Mouse (Mus musculus) neural tube, embryonic 13.5 days (tissue): ENCODE data around the gene Gm10300. TPM values are rescaled to one million over a fixed set of nuclear protein-coding genes. Genes with fewer than 3 reads are reported as not detected.

Experiments
- ATAC-seq: fragments of 200-750 bp; cut with Nextera tagmentation; 2 replicates; pipeline ENCODE4 v1.8.0; 2017; ENCODE audit warnings: low read depth, mild to moderate bottlenecking, moderate TSS enrichment, moderate library complexity
- H3K27ac ChIP-seq: fragments of 300-500 bp; sonication (generic); replicated peaks from 2 replicates; pipeline ENCODE4 v1.5.1; 2015; ENCODE audit warnings: moderate library complexity, mild to moderate bottlenecking, inconsistent platforms
- H3K27me3 ChIP-seq: fragments of 300-500 bp; sonication (generic); 2 replicates; pipeline ENCODE4 v1.6.1; 2015; ENCODE audit warnings: mild to moderate bottlenecking, inconsistent platforms
- H3K36me3 ChIP-seq: fragments of 300-500 bp; sonication (generic); 2 replicates; pipeline ENCODE4 v1.6.1; 2015; ENCODE audit warnings: mild to moderate bottlenecking, inconsistent platforms
- H3K4me1 ChIP-seq: fragments of 300-500 bp; sonication (generic); replicated peaks from 2 replicates; pipeline ENCODE4 v1.6.1; 2015; ENCODE audit warnings: inconsistent platforms
- H3K4me2 ChIP-seq: fragments of 300-500 bp; sonication (generic); 2 replicates; pipeline ENCODE4 v1.6.1; 2015; ENCODE audit warnings: inconsistent platforms, mild to moderate bottlenecking, moderate library complexity
- H3K4me3 ChIP-seq: fragments of 300-500 bp; sonication (generic); 2 replicates; pipeline ENCODE4 v1.5.1; 2015; ENCODE audit warnings: mild to moderate bottlenecking, inconsistent platforms
- H3K9ac ChIP-seq: fragments of 300-500 bp; sonication (generic); 2 replicates; pipeline ENCODE4 v1.6.1; 2015; ENCODE audit warnings: moderate library complexity, mild to moderate bottlenecking, inconsistent platforms
- H3K9me3 ChIP-seq: fragments of 300-500 bp; sonication (generic); 2 replicates; pipeline ENCODE4 v1.6.1; 2016; ENCODE audit warnings: inconsistent platforms
- WGBS: fragments of 180-500 bp; shearing (Covaris S2); methylation state at CpG from one replicate; pipeline ENCODE4 v1.1.7; 2015; 5-methylcytosine and 5-hydroxymethylcytosine counted together
- polyA plus RNA-seq: library from polyadenylated mRNA; unstranded; fragments of >200 nt; fragmentation: Nextera tagmentation; extraction: Ambion mirVana; gene quantifications from 2 replicates; pipeline ENCODE4 v1.2.1, GENCODE M21; 2015

The Gm10300 gene
- 0.20 TPM in 1 of 2 replicates, not detected in the other for polyA plus RNA-seq

GRCm38 (mm10) chr4:132074077-132074932 is at the start of gene Gm10300:
Gene Gm10300, plus strand, starts transcription at chr4:132074697.
- no peak within 1 kb of the TSS for H3K27ac ChIP-seq
- peaks cover 13% of the 10 kb centered on the region; the same call in 1 of the 2 replicates for H3K27me3 ChIP-seq
- WGBS: under 1% methylated on average over 42 of the region's 42 CpGs

GRCm38 (mm10) chr4:132025264-132025663 is 49.2 kb upstream of the Gm10300 start:
- Histone ChIP-seq H3K27ac (peak overlapping the region; percentile 71), H3K36me3 (peaks cover 3% of the 10 kb centered on the region; the same call in 1 of the 2 replicates), H3K4me1 (peaks cover 24% of the 10 kb centered on the region), H3K27me3 (no peaks in the 10 kb centered on the region), H3K4me2 (no peak overlapping the region), H3K9me3 (no peaks in the 10 kb centered on the region), H3K4me3 (no peak overlapping the region), H3K9ac (no peak overlapping the region)
- no peak; the same call in 1 of the 2 replicates for ATAC-seq
- WGBS: 76% methylated on average over 2 of the region's 2 CpGs

More at GRCm38 (mm10) chr4:132074077-132074932, at the start of gene Gm10300:
- no peaks in the 10 kb centered on the region for H3K9me3 ChIP-seq
- peaks cover 15% of the 10 kb centered on the region for H3K4me1 ChIP-seq
- peak within 1 kb of the TSS; percentile 59 for H3K4me3 ChIP-seq
- peak within 1 kb of the TSS; percentile 76 for H3K9ac ChIP-seq
- H3K36me3 ChIP-seq: no peaks in the 10 kb centered on the region
- H3K4me2 ChIP-seq: peak within 1 kb of the TSS; percentile 97
- ATAC-seq: peak; percentile 65

- 25% methylated on average over 5 of the region's 5 CpGs for WGBS
- peaks cover 3% of the 10 kb centered on the region; the same call in 1 of the 2 replicates for H3K36me3 ChIP-seq
- no peaks in the 10 kb centered on the region for H3K9me3 ChIP-seq
- H3K4me1 ChIP-seq: peaks cover 26% of the 10 kb centered on the region
- no peak overlapping the region for H3K4me2 ChIP-seq
- no peak overlapping the region for H3K4me3 ChIP-seq
- H3K27me3 ChIP-seq: no peaks in the 10 kb centered on the region
- ATAC-seq: peak; percentile 38; the same call in 1 of the 2 replicates
- no peak overlapping the region for H3K9ac ChIP-seq
- H3K27ac ChIP-seq: peak overlapping the region; percentile 71
Observed at GRCm38 (mm10) chr4:132025738-132026527, 48.6 kb upstream of the Gm10300 start.

GRCm38 (mm10) chr4:132027167-132027566 is 47.3 kb upstream of the Gm10300 start:
- peaks cover 3% of the 10 kb centered on the region; the same call in 1 of the 2 replicates for H3K36me3 ChIP-seq
- no peak overlapping the region for H3K4me2 ChIP-seq
- H3K9ac ChIP-seq: no peak overlapping the region
- ATAC-seq: no peak
- WGBS: 78% methylated on average over 6 of the region's 6 CpGs
- no peaks in the 10 kb centered on the region for H3K27me3 ChIP-seq
- H3K4me1 ChIP-seq: peaks cover 38% of the 10 kb centered on the region
- H3K4me3 ChIP-seq: no peak overlapping the region
- no peak overlapping the region for H3K27ac ChIP-seq
- H3K9me3 ChIP-seq: no peaks in the 10 kb centered on the region

GRCm38 (mm10) chr4:132027806-132028205 is 46.7 kb upstream of the Gm10300 start:
- no peak overlapping the region for H3K27ac ChIP-seq
- peaks cover 38% of the 10 kb centered on the region for H3K4me1 ChIP-seq
- H3K27me3 ChIP-seq: no peaks in the 10 kb centered on the region
- 93% methylated on average over 1 of the region's 1 CpGs for WGBS
- no peak overlapping the region for H3K4me3 ChIP-seq
- H3K9me3 ChIP-seq: no peaks in the 10 kb centered on the region
- H3K36me3 ChIP-seq: no peaks in the 10 kb centered on the region
- ATAC-seq: no peak
- no peak overlapping the region for H3K9ac ChIP-seq
- H3K4me2 ChIP-seq: no peak overlapping the region

- H3K9ac ChIP-seq: no peak overlapping the region
- 59% methylated on average over 10 of the region's 10 CpGs for WGBS
- H3K4me1 ChIP-seq: peaks cover 47% of the 10 kb centered on the region
- no peak overlapping the region for H3K4me3 ChIP-seq
- ATAC-seq: no peak
- H3K27me3 ChIP-seq: no peaks in the 10 kb centered on the region
- H3K27ac ChIP-seq: peak overlapping the region; percentile 35; the same call in 1 of the 2 replicates
- H3K4me2 ChIP-seq: no peak overlapping the region
- H3K36me3 ChIP-seq: no peaks in the 10 kb centered on the region
- no peaks in the 10 kb centered on the region for H3K9me3 ChIP-seq
Observed at GRCm38 (mm10) chr4:132029851-132030741, 44.4 kb upstream of the Gm10300 start.

GRCm38 (mm10) chr4:132033183-132033582 is 41.3 kb upstream of the Gm10300 start:
- Histone ChIP-seq H3K4me3 (no peak overlapping the region), H3K9ac (no peak overlapping the region), H3K4me2 (no peak overlapping the region), H3K36me3 (no peaks in the 10 kb centered on the region), H3K27me3 (no peaks in the 10 kb centered on the region), H3K27ac (no peak overlapping the region), H3K9me3 (no peaks in the 10 kb centered on the region), H3K4me1 (peaks cover 52% of the 10 kb centered on the region)
- ATAC-seq: no peak
- WGBS: 91% methylated on average over 1 of the region's 1 CpGs

- ATAC-seq: 0 out of 2 replicates have a peak, but pooled peaks have one; percentile 50
- 13% methylated on average over 2 of the region's 2 CpGs for WGBS
- H3K27ac ChIP-seq: peak overlapping the region; percentile 75
Observed at GRCm38 (mm10) chr4:132034242-132034641, 40.3 kb upstream of the Gm10300 start.

GRCm38 (mm10) chr4:132037137-132037536 is 37.4 kb upstream of the Gm10300 start:
- no peaks in the 10 kb centered on the region for H3K36me3 ChIP-seq
- H3K27me3 ChIP-seq: no peaks in the 10 kb centered on the region
- peak overlapping the region; percentile 67 for H3K27ac ChIP-seq
- no peak overlapping the region for H3K4me3 ChIP-seq
- H3K4me2 ChIP-seq: no peak overlapping the region
- H3K4me1 ChIP-seq: peaks cover 57% of the 10 kb centered on the region
- H3K9me3 ChIP-seq: no peaks in the 10 kb centered on the region
- WGBS: 82% methylated on average over 5 of the region's 5 CpGs
- no peak for ATAC-seq
- H3K9ac ChIP-seq: no peak overlapping the region

More at GRCm38 (mm10) chr4:132034242-132034641, 40.3 kb upstream of the Gm10300 start:
- H3K4me1 ChIP-seq: peaks cover 63% of the 10 kb centered on the region
- H3K9ac ChIP-seq: no peak overlapping the region
- no peak overlapping the region for H3K4me3 ChIP-seq
- no peak overlapping the region for H3K4me2 ChIP-seq
- H3K27me3 ChIP-seq: no peaks in the 10 kb centered on the region
- no peaks in the 10 kb centered on the region for H3K9me3 ChIP-seq
- H3K36me3 ChIP-seq: no peaks in the 10 kb centered on the region

GRCm38 (mm10) chr4:132037991-132038390 is 36.5 kb upstream of the Gm10300 start:
- H3K36me3 ChIP-seq: no peaks in the 10 kb centered on the region
- peak overlapping the region; percentile 7; the same call in 1 of the 2 replicates for H3K4me2 ChIP-seq
- no peak overlapping the region for H3K4me3 ChIP-seq
- H3K4me1 ChIP-seq: peaks cover 65% of the 10 kb centered on the region
- H3K9me3 ChIP-seq: no peaks in the 10 kb centered on the region
- H3K27ac ChIP-seq: peak overlapping the region; percentile 67
- ATAC-seq: peak; percentile 49
- WGBS: 18% methylated on average over 7 of the region's 7 CpGs
- H3K27me3 ChIP-seq: no peaks in the 10 kb centered on the region
- no peak overlapping the region for H3K9ac ChIP-seq

- WGBS: 64% methylated on average over 2 of the region's 2 CpGs
- H3K27ac ChIP-seq: peak overlapping the region; percentile 67
- no peak overlapping the region for H3K4me2 ChIP-seq
- H3K9ac ChIP-seq: no peak overlapping the region
- no peak for ATAC-seq
- peaks cover 66% of the 10 kb centered on the region for H3K4me1 ChIP-seq
- H3K9me3 ChIP-seq: no peaks in the 10 kb centered on the region
- no peaks in the 10 kb centered on the region for H3K27me3 ChIP-seq
- H3K4me3 ChIP-seq: no peak overlapping the region
- H3K36me3 ChIP-seq: no peaks in the 10 kb centered on the region
Observed at GRCm38 (mm10) chr4:132038809-132039208, 35.7 kb upstream of the Gm10300 start.
